Comparison of ENCODE assay signal across 8 mouse cellular contexts in genomic region chr16:62826156-62827001, GRCm38 (mm10). TPM values are rescaled to one million over a fixed set of nuclear protein-coding genes. Genes with fewer than 3 reads are reported as not detected.
A peak's percentile ranks its signal among the peaks of the same experiment; 100 is the strongest.
DNase-seq lines count a peak whose midpoint lies in the region; ATAC-seq lines count a peak whose summit lies in the region.

No protein-coding gene starts in this region.

- H3K4me1 ChIP-seq in kidney, embryonic 16.5 days (ENCODE audit: insufficient read depth, low read length) = no peaks in the 10 kb centered on the region
- H3K4me1 ChIP-seq in kidney, embryonic 15.5 days = no peaks in the 10 kb centered on the region

- ATAC-seq in kidney, embryonic 16.5 days (ENCODE audit: low FRiP score, low TSS enrichment) = peak; percentile 35; the same call in 1 of the 2 replicates
- no peak for ATAC-seq in kidney, embryonic 15.5 days (replicated peaks; ENCODE audit: low FRiP score)
- peak; percentile 87 for ATAC-seq in CD4-positive, CD25-positive, alpha-beta regulatory T cell, adult 4 months

- H3K27me3 ChIP-seq in kidney, embryonic 16.5 days (ENCODE audit: insufficient read depth, low read length) = no peaks in the 10 kb centered on the region
- H3K27me3 ChIP-seq in kidney, embryonic 15.5 days = no peaks in the 10 kb centered on the region

- peak; percentile 71 for DNase-seq in NIH3T3 (ENCODE audit: low read depth)
- DNase-seq in forelimb bud, embryonic 11.5 days (ENCODE audit: low read depth, low spot score) = peak; percentile 55
- DNase-seq in naive thymus-derived CD4-positive, alpha-beta T cell, adult 2 months (ENCODE audit: low read depth) = peak; percentile 65
- DNase-seq in frontal cortex, postnatal 14 days (ENCODE audit: low spot score in 2 of 2) = no peak
- no peak for DNase-seq in cerebellum, adult 11-12 months

- H3K4me2 ChIP-seq in kidney, embryonic 16.5 days (replicated peaks; ENCODE audit: low read depth, low read length) = no peak overlapping the region
- no peak overlapping the region for H3K4me2 ChIP-seq in kidney, embryonic 15.5 days

- H3K27ac ChIP-seq in kidney, embryonic 16.5 days (ENCODE audit: low read length) = no peak overlapping the region
- no peak overlapping the region for H3K27ac ChIP-seq in kidney, embryonic 15.5 days

- H3K9me3 ChIP-seq in kidney, embryonic 16.5 days (ENCODE audit: low read length) = no peaks in the 10 kb centered on the region
- H3K9me3 ChIP-seq in kidney, embryonic 15.5 days (replicated peaks) = no peaks in the 10 kb centered on the region

- no peaks in the 10 kb centered on the region for H3K36me3 ChIP-seq in kidney, embryonic 16.5 days (ENCODE audit: insufficient read depth, low read length)
- peaks cover 2% of the 10 kb centered on the region; the same call in 1 of the 2 replicates for H3K36me3 ChIP-seq in kidney, embryonic 15.5 days

- 76% methylated on average over 12 of the region's 12 CpGs for WGBS in kidney, embryonic 16.5 days
- 76% methylated on average over 12 of the region's 12 CpGs for WGBS in kidney, embryonic 15.5 days

- no peak overlapping the region for H3K4me3 ChIP-seq in kidney, embryonic 16.5 days (ENCODE audit: low read length)
- H3K4me3 ChIP-seq in kidney, embryonic 15.5 days (replicated peaks) = no peak overlapping the region

- no peak overlapping the region for H3K9ac ChIP-seq in kidney, embryonic 16.5 days (replicated peaks; ENCODE audit: low read length)
- no peak overlapping the region for H3K9ac ChIP-seq in kidney, embryonic 15.5 days

RNA-seq across cellular contexts. Expression of gene Stx19, which starts 11.9 kb away (rescaled TPM):
- polyA plus RNA-seq in kidney, embryonic 16.5 days (2015; fragmentation: Nextera tagmentation; extraction: Ambion mirVana) = 0.37 and 0.48 TPM in 2 replicates
- 0.40 and 0.48 TPM in 2 replicates for polyA plus RNA-seq in kidney, embryonic 15.5 days (2015; fragmentation: Nextera tagmentation; extraction: Ambion mirVana)
- 1 to 10 TPM; 1.7 to 2.1 TPM for polyA plus RNA-seq in CD4-positive, CD25-positive, alpha-beta regulatory T cell, adult 4 months (2017; shearing (Covaris generic))

RNA-seq across cellular contexts. Expression of gene Arl13b, which starts 20.5 kb away (rescaled TPM):
- polyA plus RNA-seq in kidney, embryonic 16.5 days (2015; fragmentation: Nextera tagmentation; extraction: Ambion mirVana) = 19.2 and 20.8 TPM in 2 replicates
- polyA plus RNA-seq in kidney, embryonic 15.5 days (2015; fragmentation: Nextera tagmentation; extraction: Ambion mirVana) = 17.1 and 19.8 TPM in 2 replicates
- polyA plus RNA-seq in CD4-positive, CD25-positive, alpha-beta regulatory T cell, adult 4 months (2017; shearing (Covaris generic)) = 1 to 10 TPM; 7.4 to 8.6 TPM

RNA-seq across cellular contexts. Expression of gene Pros1, which starts 27.7 kb away (rescaled TPM):
- polyA plus RNA-seq in kidney, embryonic 16.5 days (2015; fragmentation: Nextera tagmentation; extraction: Ambion mirVana) = 34.7 and 37.9 TPM in 2 replicates
- 32.0 and 32.4 TPM in 2 replicates for polyA plus RNA-seq in kidney, embryonic 15.5 days (2015; fragmentation: Nextera tagmentation; extraction: Ambion mirVana)
- 10 to 100 TPM; 14.6 to 15.2 TPM for polyA plus RNA-seq in CD4-positive, CD25-positive, alpha-beta regulatory T cell, adult 4 months (2017; shearing (Covaris generic))

RNA-seq across cellular contexts. Expression of gene Nsun3, which starts 39.8 kb away (rescaled TPM):
- polyA plus RNA-seq in kidney, embryonic 16.5 days (2015; fragmentation: Nextera tagmentation; extraction: Ambion mirVana) = 9.1 and 10.9 TPM in 2 replicates
- polyA plus RNA-seq in kidney, embryonic 15.5 days (2015; fragmentation: Nextera tagmentation; extraction: Ambion mirVana) = 8.5 and 8.7 TPM in 2 replicates
- 10 to 100 TPM; 19.2 to 31.6 TPM for polyA plus RNA-seq in CD4-positive, CD25-positive, alpha-beta regulatory T cell, adult 4 months (2017; shearing (Covaris generic))

Comparison
In these comparisons a context has a peak if more than half of its experiments do, and no peak if none do; other contexts are left out.
1. DNase-seq: peak in NIH3T3 (single experiment), forelimb bud, embryonic 11.5 days (single experiment) and naive thymus-derived CD4-positive, alpha-beta T cell, adult 2 months (single experiment); none in frontal cortex, postnatal 14 days (0 of 2) and cerebellum, adult 11-12 months (single experiment).